Mouse (Mus musculus) heart, adult 2 months (tissue): Measurements from ENCODE around the gene Nipbl.

ENCODE experiments used
- CTCF ChIP-seq: fragments of 200-600 bp; IDR thresholded peaks from 2 replicates; pipeline ENCODE4 v1.8.1; 2022; ENCODE audit warnings: antibody characterized with exemption, mild to moderate bottlenecking, moderate library complexity
- EP300 ChIP-seq: fragments of 200-500 bp; IDR thresholded peaks from 2 replicates; pipeline ENCODE4 v1.6.1; 2011; ENCODE audit warnings: low read depth, low read length, control low read depth; ENCODE audit not compliant: insufficient read depth

DNA sequence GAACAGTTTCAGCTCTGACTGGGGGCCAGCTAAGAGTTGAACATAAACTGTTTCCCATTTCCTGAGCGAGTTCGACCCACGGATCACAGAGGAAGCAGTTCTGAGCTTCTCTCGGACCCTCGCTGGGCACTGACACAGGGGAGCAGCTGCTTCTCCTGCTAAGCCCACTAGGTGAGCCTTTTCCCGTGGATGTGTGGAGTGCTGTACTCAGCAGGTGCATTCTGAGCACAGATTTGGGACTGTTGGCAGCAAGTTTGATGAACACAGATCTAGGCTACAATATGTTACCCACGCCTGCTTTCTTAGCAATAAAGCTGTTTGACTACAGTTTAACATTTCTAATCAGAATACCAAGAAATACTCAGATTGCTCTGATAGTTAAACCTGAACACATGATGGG is 162.6 kb downstream of the Nipbl start:
- no peak for TF ChIP-seq CTCF
- no peak for TF ChIP-seq EP300
